Mouse (Mus musculus) neural tube, embryonic 10.5 days (tissue): ENCODE results near the gene Slc4a7.
A peak's percentile ranks its signal among the peaks of the same experiment; 100 is the strongest.
"Not testable (repeated sequence)": the region's sequence is repeated elsewhere in the genome, so short reads cannot be mapped to it uniquely, and the experiment has no call there.

Experiments
- DNase-seq: peaks from one replicate; pipeline ENCODE4 v3.0.0-alpha.2; 2017; ENCODE audit warnings: low spot score; ENCODE audit errors: extremely low spot score

Slc4a7 gene

DNA sequence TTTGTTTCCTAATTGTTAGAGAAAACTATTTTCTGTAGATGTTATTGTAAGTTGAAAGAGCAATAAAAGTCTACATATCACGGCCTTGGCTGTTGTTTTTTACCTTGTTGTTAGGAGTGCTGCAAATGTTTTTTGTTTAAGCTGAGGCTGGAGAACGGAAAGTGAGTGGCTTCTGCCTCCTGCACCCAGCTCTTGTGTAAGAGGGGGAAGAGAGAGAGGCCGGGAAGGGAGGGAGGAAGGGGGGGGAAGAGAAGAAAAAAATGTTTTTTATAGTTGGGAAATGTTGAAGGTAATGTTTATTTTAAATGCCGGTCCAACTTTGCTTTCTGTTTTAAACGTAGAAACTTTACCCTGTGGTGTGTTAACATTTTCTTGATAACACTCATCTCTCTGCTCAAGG lies 97.8 kb downstream of the Slc4a7 start:
- DNase-seq = no peak

- no peak for DNase-seq
Measured at GRCm38 (mm10) chr14:14800332-14800731, 98.3 kb downstream of the Slc4a7 start.

DNA sequence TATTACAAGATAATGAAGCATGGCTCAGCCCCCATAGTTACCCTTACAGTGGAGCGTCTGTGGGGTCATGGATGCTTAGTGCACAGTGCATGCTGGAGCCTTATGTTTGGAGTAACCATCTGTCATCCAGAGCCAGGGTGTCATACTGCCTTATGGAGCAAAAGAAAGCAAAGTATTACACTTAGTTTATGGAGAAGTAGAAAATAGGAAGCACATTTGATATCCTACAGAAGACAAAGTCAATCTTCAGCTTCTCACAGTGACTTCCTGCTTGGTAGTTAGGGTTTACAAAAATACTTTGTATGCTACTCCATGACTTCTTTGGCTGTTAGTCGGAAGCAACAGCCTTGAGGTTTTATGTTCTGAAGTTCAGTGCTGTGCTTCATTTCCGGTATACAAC lies 98.7 kb downstream of the Slc4a7 start:
- DNase-seq = no peak

- DNase-seq = not testable (repeated sequence)
Measured at GRCm38 (mm10) chr14:14803115-14803514, 101.0 kb downstream of the Slc4a7 start, which contains the start of gene Nek10. Gene Nek10 (plus strand): TSS chr14:14803415.

GRCm38 (mm10) chr14:14803921-14804517 lies 101.9 kb downstream of the Slc4a7 start:
- peak; percentile 19 for DNase-seq

- DNase-seq = no peak
Measured at GRCm38 (mm10) chr14:14804518-14805212, 102.6 kb downstream of the Slc4a7 start.

- no peak for DNase-seq
Measured at GRCm38 (mm10) chr14:14832520-14833240, 130.6 kb downstream of the Slc4a7 start.

DNA sequence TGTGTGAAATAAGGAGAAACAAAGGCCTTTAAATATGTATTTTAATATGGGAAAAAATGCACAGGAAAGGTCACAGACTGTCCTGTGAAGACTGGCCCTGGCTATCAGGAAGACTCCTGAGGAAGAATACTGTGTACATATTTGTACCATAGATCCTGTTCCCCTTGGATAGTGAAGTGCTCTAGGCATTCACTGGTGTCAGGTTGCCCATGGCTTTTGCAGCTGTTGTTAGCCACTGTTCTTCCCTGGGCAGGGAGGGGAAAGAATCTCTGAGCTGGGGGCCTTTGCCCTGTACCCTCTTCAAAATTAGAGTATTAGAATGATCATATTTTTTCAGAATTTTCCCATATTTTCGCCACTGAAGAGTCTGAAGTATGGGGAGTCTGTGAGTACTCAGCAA lies 131.4 kb downstream of the Slc4a7 start:
- no peak for DNase-seq

DNA sequence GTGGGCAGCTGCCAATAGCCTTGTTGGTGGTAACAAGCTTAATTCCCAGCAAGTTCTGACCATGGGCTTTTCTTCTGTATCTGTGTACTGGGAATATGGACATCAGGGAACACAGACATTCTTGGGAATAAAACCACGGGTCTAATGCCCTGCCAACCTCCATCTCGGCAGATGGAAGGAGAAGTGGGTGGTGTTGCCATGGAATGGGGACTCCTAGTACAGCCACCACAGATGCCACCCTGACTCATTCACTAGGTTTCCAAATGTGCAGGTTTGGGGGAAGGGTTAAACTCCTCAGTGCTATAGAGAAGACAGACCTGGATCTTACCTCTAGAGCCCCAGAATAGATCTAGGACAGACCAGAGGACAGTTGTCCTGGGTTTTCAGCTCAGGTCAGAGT lies 132.2 kb downstream of the Slc4a7 start:
- DNase-seq = no peak

- no peak for DNase-seq
Measured at GRCm38 (mm10) chr14:14837627-14838026, 135.5 kb downstream of the Slc4a7 start.

- DNase-seq = no peak
Measured at GRCm38 (mm10) chr14:14838109-14838508, 136.0 kb downstream of the Slc4a7 start.

DNA sequence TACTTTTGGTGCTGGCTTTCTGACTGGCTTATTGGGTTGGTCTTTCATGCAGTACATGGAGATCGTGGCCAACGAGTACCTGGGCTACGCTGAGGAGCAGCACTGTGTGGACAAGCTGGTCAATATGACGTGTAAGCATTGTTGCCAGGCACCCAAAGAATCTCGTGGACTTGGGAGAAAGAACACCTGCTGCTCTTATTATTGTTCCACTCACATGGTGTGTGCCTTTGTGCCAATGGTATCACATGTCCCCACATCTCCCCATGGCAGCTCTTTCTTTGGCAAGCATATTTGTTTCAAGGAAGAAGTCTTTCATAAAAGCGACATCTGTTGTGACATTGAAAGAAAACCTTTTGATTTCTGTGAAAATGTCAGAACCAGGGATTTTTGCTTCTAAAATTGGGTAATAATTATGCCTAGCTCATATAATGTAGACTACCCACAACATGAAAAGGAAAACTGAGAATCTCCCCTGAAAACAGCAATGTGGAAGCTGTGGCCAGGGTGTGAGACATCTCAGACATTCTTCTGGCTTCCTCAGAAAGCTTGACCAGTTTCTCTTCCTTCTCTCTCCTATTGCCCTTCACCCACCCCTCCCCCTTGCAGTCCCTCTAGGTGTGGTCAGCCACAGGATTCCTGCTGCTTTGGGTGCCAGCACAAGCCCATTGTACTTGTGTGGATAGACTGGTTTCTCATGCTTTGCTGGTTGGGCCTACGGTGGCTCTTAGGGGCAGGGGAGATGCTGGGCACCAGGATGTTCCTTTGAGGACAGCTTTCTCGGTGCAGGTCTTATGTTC lies 140.9 kb downstream of the Slc4a7 start:
- DNase-seq = no peak
